Mouse (Mus musculus) hindbrain, embryonic 14.5 days (tissue): ENCODE measurements around the gene Art5. TPM values are rescaled to one million over a fixed set of nuclear protein-coding genes. Genes with fewer than 3 reads are reported as not detected.
A peak's percentile ranks its signal among the peaks of the same experiment; 100 is the strongest.
"Not testable (repeated sequence)": the region's sequence is repeated elsewhere in the genome, so short reads cannot be mapped to it uniquely, and the experiment has no call there.

Source experiments
- ATAC-seq: fragments of 200-750 bp; cut with Nextera tagmentation; 2 replicates; pipeline ENCODE4 v1.8.0; 2017; ENCODE audit warnings: moderate number of reproducible peaks, mild to moderate bottlenecking, moderate TSS enrichment, moderate library complexity; ENCODE audit not compliant: low FRiP score
- DNase-seq: peaks from one replicate; pipeline ENCODE4 v3.0.0-alpha.2; 2015; ENCODE audit warnings: low spot score
- H3K27ac ChIP-seq: fragments of 300-500 bp; sonication (generic); 2 replicates; pipeline ENCODE4 v1.5.1; 2014; ENCODE audit warnings: mild to moderate bottlenecking, moderate library complexity
- H3K27me3 ChIP-seq: fragments of 300-500 bp; sonication (generic); 2 replicates; pipeline ENCODE4 v1.6.1; 2014; ENCODE audit warnings: mild to moderate bottlenecking, low read length, mixed read lengths; ENCODE audit not compliant: control insufficient read depth, insufficient read depth
- H3K36me3 ChIP-seq: fragments of 300-500 bp; sonication (generic); replicated peaks from 2 replicates; pipeline ENCODE4 v1.6.1; 2014; ENCODE audit not compliant: control insufficient read depth, insufficient read depth
- H3K4me1 ChIP-seq: fragments of 300-500 bp; sonication (generic); replicated peaks from 2 replicates; pipeline ENCODE4 v1.6.1; 2014; ENCODE audit warnings: antibody characterized with exemption, low read length, mixed read lengths; ENCODE audit not compliant: control insufficient read depth, insufficient read depth
- H3K4me2 ChIP-seq: fragments of 300-500 bp; sonication (generic); replicated peaks from 2 replicates; pipeline ENCODE4 v1.6.1; 2014; ENCODE audit warnings: mild to moderate bottlenecking, moderate library complexity
- H3K4me3 ChIP-seq: fragments of 300-500 bp; sonication (generic); replicated peaks from 2 replicates; pipeline ENCODE4 v1.5.1; 2014; ENCODE audit warnings: mild to moderate bottlenecking, low read length
- H3K9ac ChIP-seq: fragments of 300-500 bp; sonication (generic); 2 replicates; pipeline ENCODE4 v1.6.1; 2014
- H3K9me3 ChIP-seq: fragments of 300-500 bp; sonication (generic); 2 replicates; pipeline ENCODE4 v1.6.1; 2016; ENCODE audit warnings: low read length; ENCODE audit not compliant: control insufficient read depth
- WGBS: fragments of 180-500 bp; shearing (Covaris S2); extraction: QIAGEN DNeasy Blood & Tissue Kit; methylation state at CpG from one replicate; pipeline ENCODE4 v1.1.7; 2014; 5-methylcytosine and 5-hydroxymethylcytosine counted together
- polyA plus RNA-seq: library from polyadenylated mRNA; unstranded; fragments of >200 nt; fragmentation: Nextera tagmentation; extraction: Ambion mirVana; gene quantifications from 2 replicates; pipeline ENCODE4 v1.2.1, GENCODE M21; 2014

Art5 gene
- polyA plus RNA-seq, 1 experiment from 2014 or later, result 0.19 TPM

GRCm38 (mm10) chr7:102065046-102065891 is 44.0 kb downstream of the Art5 start, which contains the start of the genes Rnf121, Xndc1 and Xntrpc:
Gene Rnf121 (minus strand): TSS chr7:102065469.
Gene Xndc1 (plus strand): TSS chr7:102065511.
Gene Xntrpc (plus strand): TSS chr7:102065713.
- WGBS, result under 1% methylated on average over 56 of the region's 56 CpGs
- peak; percentile 99 for ATAC-seq
- no peaks in the 10 kb centered on the region for H3K27me3 ChIP-seq
- H3K4me1 ChIP-seq, result peaks cover 22% of the 10 kb centered on the region
- peak; percentile 88 for DNase-seq
- peak within 1 kb of the TSS; percentile 70 for H3K9ac ChIP-seq
- H3K4me3 ChIP-seq, result peak within 1 kb of the TSS; percentile 65
- H3K9me3 ChIP-seq, result no peaks in the 10 kb centered on the region
- peak within 1 kb of the TSS; percentile 75 for H3K4me2 ChIP-seq
- H3K27ac ChIP-seq, result peak within 1 kb of the TSS; percentile 83
- H3K36me3 ChIP-seq, result no peaks in the 10 kb centered on the region

DNA sequence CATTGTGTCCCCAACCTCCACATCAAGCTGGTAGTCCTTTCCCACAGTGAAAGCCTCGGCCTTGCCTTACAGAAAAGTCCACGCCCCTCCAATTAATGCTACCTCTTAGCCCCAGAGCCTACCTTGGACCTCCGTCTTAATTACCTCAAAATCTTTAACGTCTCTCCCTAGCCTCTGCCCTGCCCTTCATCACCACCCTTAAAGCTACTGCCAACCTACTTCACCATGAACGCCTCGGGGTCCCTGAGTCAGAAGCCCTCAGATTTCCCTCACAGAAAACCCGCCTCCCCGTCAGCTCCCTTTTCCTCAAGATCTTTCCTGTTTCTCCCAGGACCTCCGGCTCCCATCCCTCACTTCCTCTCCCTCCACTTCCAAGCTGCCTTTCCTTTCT is 44.6 kb downstream of the Art5 start:
- peak; percentile 51 for ATAC-seq
- Histone ChIP-seq H3K4me2 (peak overlapping the region; percentile 75), H3K9me3 (no peaks in the 10 kb centered on the region), H3K36me3 (peaks cover 4% of the 10 kb centered on the region; the same call in 1 of the 2 replicates), H3K4me1 (peaks cover 22% of the 10 kb centered on the region), H3K27me3 (no peaks in the 10 kb centered on the region), H3K4me3 (peak overlapping the region; percentile 65), H3K27ac (peak overlapping the region; percentile 83), H3K9ac (peak overlapping the region; percentile 70)
- WGBS, result under 1% methylated on average over 9 of the region's 9 CpGs
- DNase-seq, result no peak

- H3K9ac ChIP-seq, result peak overlapping the region; percentile 70; the same call in 1 of the 2 replicates
These were observed 45.4 kb downstream of the Art5 start for GRCm38 (mm10) chr7:102063891-102064290.

DNA sequence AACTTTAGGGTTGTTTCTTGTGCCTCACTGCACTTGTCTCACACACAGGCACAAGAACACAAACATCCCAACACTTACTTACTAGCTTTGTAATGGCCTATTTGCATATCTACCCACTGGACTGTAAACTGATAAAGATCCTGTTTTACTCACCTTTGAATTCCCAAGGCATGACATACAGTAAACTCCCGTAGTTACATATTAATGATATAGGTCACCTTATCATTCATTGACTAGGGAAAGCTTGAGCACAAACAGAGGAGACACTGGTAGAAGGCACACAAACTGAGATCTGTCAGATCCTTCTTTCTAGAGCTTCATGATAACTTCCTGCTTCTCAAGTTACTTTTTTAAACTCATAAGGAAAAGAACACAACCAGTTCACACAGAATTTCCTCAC is 47.1 kb downstream of the Art5 start:
- DNase-seq, result no peak
- Histone ChIP-seq H3K4me3 (no peak overlapping the region), H3K9ac (no peak overlapping the region), H3K36me3 (peaks cover 22% of the 10 kb centered on the region), H3K9me3 (no peaks in the 10 kb centered on the region), H3K27ac (no peak overlapping the region), H3K4me1 (peaks cover 22% of the 10 kb centered on the region), H3K4me2 (no peak overlapping the region), H3K27me3 (no peaks in the 10 kb centered on the region)
- 98% methylated on average over 1 of the region's 1 CpGs for WGBS
- ATAC-seq, result no peak

More at GRCm38 (mm10) chr7:102063891-102064290, 45.4 kb downstream of the Art5 start:
- peak overlapping the region; percentile 75 for H3K4me2 ChIP-seq
- peak overlapping the region; percentile 65 for H3K4me3 ChIP-seq
- H3K36me3 ChIP-seq, result peaks cover 11% of the 10 kb centered on the region
- WGBS, result 93% methylated on average over 9 of the region's 9 CpGs
- H3K9me3 ChIP-seq, result no peaks in the 10 kb centered on the region
- H3K27ac ChIP-seq, result no peak overlapping the region
- ATAC-seq (no peak), DNase-seq (no peak)
- peaks cover 22% of the 10 kb centered on the region for H3K4me1 ChIP-seq
- H3K27me3 ChIP-seq, result no peaks in the 10 kb centered on the region

GRCm38 (mm10) chr7:102061353-102061752 is 47.9 kb downstream of the Art5 start:
- DNase-seq, result no peak
- H3K4me3 ChIP-seq, result no peak overlapping the region
- 94% methylated on average over 3 of the region's 3 CpGs for WGBS
- H3K36me3 ChIP-seq, result peaks cover 29% of the 10 kb centered on the region
- H3K4me2 ChIP-seq, result no peak overlapping the region
- no peaks in the 10 kb centered on the region for H3K9me3 ChIP-seq
- H3K9ac ChIP-seq, result no peak overlapping the region
- H3K4me1 ChIP-seq, result peaks cover 20% of the 10 kb centered on the region
- no peak overlapping the region for H3K27ac ChIP-seq
- ATAC-seq, result no peak
- H3K27me3 ChIP-seq, result no peaks in the 10 kb centered on the region

DNA sequence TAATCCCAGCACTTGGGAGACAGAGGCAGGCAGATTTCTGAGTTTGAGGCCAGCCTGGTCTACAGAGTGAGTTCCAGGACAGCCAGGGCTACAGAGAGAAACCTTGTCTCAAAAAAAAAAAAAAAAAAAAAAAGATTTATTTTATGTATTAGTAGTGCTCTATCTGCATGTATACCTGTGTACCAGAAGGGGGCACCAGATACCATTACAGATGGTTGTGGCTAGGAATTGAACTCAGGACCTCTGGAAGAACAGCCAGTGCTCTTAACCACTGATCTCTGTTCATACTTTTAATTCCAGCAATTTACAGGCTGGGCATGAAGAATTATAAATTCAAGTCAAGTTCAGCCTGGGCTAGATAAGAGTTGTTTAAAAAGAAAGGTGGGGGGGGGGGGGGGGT is 60.8 kb downstream of the Art5 start:
- DNase-seq, H3K9me3 ChIP-seq, ATAC-seq, H3K27me3 ChIP-seq, H3K4me2 ChIP-seq, H3K27ac ChIP-seq, H3K4me3 ChIP-seq, H3K9ac ChIP-seq, H3K4me1 ChIP-seq: not testable (repeated sequence)
- peaks cover 15% of the 10 kb centered on the region for H3K36me3 ChIP-seq

Other genes with a start within 250 kb of the Art5 start
- 63.0 and 65.5 TPM in 2 replicates for gene Anapc15, start 245.8 kb downstream of the Art5 start, polyA plus RNA-seq
- 43.0 and 69.7 TPM in 2 replicates for gene Folr1, start 238.7 kb downstream of the Art5 start, polyA plus RNA-seq
- gene Lamtor1, start 203.6 kb downstream of the Art5 start, polyA plus RNA-seq, result 135 and 144 TPM in 2 replicates
- gene Tomt, start 203.1 kb downstream of the Art5 start, polyA plus RNA-seq, result 0.21 and 0.33 TPM in 2 replicates
- 12.5 and 15.2 TPM in 2 replicates for gene Lrrc51, start 175.6 kb downstream of the Art5 start, polyA plus RNA-seq
- gene Numa1, start 175.4 kb downstream of the Art5 start, polyA plus RNA-seq, result 50.0 and 50.8 TPM in 2 replicates
- 3.0 and 3.5 TPM in 2 replicates for gene Il18bp, start 90.8 kb downstream of the Art5 start, polyA plus RNA-seq
- 33.1 and 33.4 TPM in 2 replicates for gene Rnf121, start 44.0 kb downstream of the Art5 start, polyA plus RNA-seq
- gene Xndc1, start 44.0 kb downstream of the Art5 start, polyA plus RNA-seq, result 18.4 and 19.0 TPM in 2 replicates
- 1.0 and 1.2 TPM in 2 replicates for gene Xntrpc, start 43.8 kb downstream of the Art5 start, polyA plus RNA-seq
- not detected in 2 replicates for gene Trpc2, start 26.4 kb downstream of the Art5 start, polyA plus RNA-seq
- 0.29 TPM in 1 of 2 replicates, not detected in the other for gene Art1, start 7.7 kb downstream of the Art5 start, polyA plus RNA-seq
- gene Chrna10, start 7.3 kb upstream of the Art5 start, polyA plus RNA-seq, result 0.27 TPM in 1 of 2 replicates, not detected in the other
- 24.4 and 25.8 TPM in 2 replicates for gene Nup98, start 100.7 kb upstream of the Art5 start, polyA plus RNA-seq
- gene Pgap2, start 100.7 kb upstream of the Art5 start, polyA plus RNA-seq, result 63.9 and 65.0 TPM in 2 replicates
- 20.3 and 20.5 TPM in 2 replicates for gene Rhog, start 146.6 kb upstream of the Art5 start, polyA plus RNA-seq
- gene Stim1, start 158.3 kb upstream of the Art5 start, polyA plus RNA-seq, result 15.2 and 15.4 TPM in 2 replicates